Mouse (Mus musculus): ENCODE results near the gene Sema6d.

Gene Sema6d

DNA sequence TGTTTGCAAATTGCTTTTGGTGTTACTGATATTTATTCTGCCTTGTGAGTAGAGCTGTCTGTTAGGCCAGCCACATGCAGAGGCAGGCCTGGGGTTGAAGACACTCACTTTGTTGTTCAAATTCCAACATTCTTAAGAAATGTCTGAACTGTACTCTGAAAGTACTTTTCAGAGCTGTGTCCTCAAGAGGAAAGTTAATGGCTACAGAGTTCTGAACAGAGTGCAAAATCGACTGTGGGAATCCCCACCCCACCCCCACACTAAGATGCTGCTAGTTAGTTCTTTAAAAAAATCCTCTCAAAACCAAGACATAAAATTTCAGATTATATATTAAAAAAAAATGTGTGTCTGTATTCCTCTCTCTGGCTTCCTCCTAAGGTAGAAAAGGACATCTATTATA is 86.5 kb downstream of the Sema6d start:
- DNase-seq: no peak

DNA sequence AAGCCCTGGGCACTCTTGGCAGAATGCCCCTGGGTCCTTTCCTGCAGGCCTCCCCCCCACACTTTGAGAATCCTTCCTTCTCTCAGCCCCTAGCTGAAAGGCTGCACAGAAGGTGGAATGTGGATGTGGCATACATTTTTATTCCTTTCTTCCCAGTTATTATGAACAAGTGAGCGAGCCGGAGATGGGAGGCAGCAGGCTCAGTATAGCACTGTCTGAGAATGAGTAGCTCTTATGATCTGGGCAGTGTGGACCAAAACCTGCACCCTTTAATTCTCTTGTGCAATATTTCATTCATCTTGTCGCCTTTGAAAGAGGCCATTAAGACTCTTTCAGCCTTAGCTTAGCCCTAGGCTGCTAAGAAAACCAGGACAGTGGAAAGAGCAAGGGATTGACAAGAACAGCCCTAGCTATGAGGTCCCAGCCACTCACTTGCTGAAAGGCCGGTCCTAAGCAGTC is 87.0 kb downstream of the Sema6d start:
- DNase-seq: no peak

DNA sequence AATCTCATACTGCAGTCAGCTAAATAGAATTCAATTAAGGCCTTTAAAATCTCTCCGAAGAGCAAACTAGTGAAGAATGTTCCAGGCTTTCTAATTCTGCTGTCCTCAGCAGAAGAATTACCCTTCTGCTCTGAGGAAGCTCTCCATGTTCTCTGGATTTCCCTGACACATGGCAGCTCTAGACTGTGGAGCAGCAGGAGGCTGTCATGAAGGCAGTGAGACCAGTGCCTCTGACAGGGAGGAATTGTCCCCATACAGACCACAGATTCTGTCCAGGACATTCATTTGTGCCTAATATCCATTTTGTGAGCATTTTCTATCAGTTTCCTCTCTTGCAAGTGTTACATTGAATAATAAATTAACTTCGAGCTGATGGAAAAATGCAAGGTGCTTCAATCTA is 99.5 kb downstream of the Sema6d start:
- DNase-seq: no peak

DNA sequence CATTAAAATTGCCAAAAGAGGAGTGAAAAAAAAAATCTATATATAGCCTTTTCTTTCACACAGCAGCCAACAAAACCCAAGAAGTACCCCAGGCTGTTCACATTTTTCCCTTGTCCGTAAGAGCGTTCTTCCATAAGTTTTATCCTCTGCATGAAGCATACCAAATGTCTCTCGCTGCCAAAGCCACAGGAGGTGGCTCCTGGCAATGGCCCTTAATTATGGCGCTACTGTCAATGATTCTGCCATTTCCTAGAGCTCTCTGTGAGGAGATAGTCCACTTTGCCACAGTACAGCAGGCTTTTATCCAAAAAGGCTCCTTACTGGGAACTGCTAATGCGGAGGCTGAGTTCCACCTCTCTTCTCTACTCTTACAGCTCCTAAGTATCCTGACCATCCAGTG is 104.3 kb downstream of the Sema6d start:
- no peak for DNase-seq

DNA sequence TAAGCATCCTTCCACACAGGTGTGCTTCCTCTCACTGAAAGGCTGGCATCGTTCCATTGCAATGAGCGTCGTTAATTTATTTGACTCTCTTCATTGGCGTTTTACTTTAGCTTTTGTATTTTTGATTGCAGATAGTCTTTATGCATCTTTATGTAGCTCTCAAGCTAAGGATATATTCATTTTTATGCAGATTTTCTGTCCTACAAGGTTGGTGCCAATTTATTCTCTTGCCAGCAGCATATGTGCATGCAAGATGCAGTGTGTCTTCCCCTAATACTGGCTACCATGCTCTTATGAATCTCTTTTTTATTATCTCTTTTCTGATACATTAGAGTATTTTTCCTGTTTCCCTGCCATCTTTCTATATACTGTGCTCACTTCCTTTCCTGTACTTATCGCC is 111.7 kb downstream of the Sema6d start:
- no peak for DNase-seq

DNA sequence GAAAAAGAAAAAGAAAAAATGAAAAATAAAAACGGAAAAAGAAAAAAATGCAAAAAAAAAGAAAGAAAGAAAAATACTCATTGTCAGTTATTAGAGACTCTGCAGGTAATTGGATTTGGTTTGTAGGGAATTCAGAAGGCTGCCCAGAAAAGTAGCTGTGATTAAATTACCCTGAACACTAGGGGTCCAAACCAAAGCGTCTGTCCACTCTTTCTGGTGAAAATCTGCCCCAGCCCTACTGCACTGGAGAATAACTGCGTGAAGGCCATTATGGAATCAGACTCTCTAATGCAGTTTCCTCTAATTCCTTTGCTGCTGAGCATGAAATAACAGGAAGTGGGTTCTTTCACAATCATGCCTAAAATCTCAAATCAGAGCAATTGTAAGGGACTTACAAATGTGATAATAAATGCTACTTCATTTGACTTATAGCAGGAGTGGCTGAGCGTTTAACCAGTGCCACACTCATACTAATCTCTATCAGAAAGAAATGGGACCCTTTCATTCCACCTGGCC is 112.8 kb downstream of the Sema6d start:
- no peak for DNase-seq

DNA sequence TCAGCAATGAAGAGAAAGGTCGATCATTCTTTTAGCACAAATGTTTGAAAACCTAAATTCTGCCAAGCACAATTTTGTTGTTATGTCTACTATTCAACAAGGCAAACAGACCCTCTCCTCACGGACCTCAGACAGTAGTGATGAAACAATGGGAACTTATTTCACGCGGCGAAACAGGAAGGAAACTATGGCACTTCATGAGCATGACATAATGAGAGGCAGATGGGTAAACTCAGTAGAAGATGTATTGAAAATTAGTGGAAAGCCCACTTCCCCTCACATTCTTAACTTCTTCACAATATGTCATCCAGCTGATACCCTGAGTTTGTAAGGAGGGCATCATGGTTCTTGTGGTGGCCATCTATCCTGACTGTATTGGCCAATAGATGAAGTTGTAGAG is 116.0 kb downstream of the Sema6d start:
- no peak for DNase-seq

DNA sequence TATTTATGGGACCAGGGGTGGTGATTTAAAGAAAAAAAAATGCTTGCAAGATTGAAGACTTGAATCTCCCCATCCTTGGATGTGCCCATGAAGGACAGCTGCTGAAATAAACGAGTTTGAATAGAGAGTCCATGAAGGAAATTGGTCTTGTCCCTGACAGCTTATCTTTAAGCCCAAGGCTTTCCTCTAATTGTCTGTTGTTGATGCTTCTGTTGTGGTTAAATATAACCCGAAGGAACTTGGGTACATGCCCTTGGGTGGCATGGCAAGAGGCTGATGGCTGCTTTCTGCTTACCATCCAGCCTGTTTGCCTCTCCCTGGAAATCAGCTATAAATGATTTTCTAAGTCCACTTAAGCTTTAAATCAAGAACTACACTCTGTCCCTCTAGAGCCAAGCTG is 118.5 kb downstream of the Sema6d start:
- no peak for DNase-seq

DNA sequence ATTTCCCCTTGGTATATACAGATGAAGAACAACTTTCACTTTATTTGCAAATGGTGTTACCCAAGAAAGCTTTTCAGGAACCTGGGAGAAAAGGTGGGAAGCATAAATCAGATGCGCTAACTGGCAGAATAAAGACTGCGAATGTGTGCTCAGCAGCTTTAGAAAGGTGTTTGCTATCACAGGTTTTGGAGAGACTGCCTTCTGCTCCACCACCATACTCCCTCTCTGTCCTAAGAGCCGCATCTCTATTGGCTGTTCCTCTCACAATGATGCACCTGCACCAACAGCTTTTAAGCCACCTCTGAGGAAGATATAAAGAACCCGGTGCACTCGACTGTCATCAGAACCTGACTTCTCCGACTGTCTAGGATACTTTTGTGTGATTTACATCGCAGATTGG is 133.8 kb downstream of the Sema6d start:
- DNase-seq: no peak

DNA sequence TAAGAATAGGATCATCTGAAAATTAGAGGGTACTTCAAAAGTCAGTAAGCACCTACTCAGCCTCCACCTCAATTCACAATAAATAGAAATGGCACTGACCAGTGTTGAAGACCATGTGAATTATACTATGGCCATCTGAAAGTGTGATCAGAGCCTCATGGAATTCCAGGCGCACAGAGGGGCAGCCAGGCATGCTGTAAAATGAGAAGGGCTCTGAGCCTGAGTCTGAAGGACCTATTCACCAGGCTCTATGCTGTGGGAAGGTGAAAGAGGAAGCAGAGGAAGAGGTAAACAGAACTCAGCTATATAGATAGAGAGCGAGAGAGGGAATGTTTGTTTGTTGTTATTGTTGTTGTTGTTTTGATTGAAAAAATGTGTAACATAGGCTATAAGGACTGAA is 134.6 kb downstream of the Sema6d start:
- DNase-seq: no peak

DNA sequence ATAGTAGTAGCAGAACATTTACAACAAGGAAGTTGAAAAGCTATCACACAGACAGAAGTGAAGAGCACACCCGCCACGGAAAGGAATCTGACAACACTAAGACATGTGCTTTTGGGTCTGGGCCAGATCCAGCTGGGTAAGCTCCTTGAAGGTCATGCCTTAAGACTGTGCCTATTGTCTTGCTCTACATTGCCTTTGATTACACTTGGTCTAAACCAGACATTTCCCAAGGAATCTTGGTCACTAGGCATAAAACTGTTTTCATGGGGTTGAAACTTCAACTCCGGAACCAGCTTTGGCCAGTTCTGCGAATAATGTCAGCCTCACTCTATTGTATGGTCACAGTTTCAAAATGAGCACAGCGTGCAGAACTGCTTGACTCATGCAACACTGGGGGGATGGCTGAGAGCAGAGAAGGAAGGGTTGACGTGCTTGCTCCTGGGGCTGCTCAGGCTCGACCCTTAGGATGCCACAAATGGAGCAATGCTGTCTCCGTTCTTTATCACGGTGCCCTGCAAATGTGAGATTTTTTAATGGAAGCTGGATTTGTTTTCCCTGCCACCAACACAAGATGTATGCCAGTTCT is 145.0 kb downstream of the Sema6d start:
- no peak for DNase-seq

DNA sequence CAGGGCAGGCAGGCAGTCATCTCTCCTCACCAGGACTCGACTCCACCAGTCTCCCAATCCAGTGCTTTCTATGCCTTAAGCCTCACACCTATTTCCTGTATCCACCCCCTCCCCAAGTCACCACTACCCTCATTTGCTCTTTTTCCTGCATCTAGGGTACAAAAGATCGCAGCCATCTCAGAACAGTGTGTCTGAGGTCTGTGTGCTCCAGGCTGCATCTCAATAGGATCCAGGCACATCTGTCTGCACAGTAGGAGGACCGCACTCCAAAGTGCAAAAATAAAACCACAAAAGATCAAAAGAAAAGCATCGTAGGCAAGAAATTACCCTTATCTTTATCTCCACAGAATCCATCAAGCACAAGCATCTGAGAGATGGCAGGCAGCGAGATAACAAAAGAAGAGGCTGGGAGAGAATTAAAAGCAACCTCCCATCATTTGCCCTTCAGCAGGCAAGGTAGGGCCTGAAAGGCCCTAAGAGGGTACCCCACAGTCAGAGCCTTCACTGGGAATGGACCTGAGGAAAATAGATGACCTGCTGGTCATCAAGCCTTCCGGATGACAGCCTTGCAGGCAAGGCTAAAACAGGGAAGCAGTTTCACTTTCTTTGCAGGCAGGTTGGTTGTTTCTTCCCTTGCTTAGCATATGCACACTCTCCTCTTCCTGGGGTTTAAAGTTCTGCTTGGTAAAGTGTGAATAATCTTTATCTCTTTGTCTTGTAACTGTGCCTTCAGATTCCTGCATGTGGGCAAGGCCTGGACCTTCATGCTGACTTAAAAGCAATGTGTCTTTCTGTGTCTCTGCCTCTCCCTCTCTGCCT is 145.7 kb downstream of the Sema6d start:
- DNase-seq: no peak

DNA sequence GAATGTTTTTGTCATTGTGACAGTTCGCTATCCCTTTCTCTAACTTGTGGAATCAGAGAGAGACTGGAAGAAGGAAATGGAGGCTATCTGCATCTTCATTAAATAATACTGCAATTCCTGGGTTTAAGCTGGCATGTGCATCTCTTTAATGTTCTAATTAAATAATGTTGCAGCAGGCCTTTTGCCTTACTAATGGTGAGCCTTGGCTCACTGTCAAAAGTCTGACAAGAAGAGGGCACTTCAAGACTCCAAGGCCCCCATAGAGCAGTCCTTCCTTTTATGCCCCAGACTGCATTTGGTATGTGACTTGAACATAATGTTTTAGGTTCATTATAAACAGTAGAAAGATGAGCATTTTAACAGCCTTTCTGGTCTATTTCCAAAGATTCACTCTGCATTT is 147.1 kb downstream of the Sema6d start:
- DNase-seq: no peak

DNA sequence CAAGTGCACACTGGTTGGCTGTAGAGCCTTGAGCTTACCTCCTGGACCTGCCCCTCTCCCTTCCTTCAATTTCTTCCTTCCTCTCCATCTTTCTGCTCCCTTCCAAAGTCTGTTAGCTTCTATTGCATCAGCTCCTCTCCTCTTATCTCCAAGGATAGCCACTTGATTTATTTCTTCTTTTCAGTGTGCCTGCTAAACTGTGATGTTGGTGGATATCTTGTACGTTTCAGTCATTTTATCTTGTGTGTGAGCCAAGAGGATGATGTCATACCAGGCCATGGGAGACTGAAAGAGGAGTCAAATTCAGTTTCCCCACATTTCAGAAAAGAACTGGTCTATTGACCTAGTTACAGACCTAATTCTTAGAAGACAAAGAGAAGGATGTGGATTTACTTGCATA is 153.8 kb downstream of the Sema6d start:
- no peak for DNase-seq

DNA sequence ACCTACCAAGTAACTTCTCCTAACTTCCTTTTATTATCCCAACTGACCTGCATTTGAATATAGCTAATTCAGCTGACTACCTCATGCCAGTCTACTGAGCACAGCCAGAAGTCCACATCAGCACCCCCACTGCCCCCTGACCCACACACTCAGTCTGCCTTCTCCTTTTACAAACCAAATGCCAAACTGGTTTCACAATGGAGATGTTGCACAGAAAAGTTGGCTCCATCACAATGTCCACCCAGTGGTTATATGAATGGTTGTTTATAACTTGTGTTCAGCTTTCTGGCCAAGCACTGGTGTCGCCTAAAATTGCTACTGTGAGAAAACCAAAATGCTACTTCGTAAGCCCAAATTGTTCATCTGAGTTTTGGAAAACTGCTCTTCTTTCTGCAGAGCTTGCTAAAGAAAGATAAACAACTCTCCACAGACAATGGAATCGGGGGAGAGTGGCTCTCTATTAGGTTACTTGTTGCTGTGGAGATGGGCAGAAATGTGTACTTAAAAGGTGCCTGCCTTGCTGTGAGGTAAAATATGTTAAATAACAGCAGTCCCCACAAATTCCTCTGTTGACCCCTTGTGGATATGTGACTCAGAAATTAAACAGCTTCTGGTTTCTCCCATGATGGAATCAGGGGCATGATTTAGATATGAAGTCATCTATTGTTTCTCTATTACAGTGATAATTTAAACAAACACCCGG is 154.9 kb downstream of the Sema6d start:
- no peak for DNase-seq

DNA sequence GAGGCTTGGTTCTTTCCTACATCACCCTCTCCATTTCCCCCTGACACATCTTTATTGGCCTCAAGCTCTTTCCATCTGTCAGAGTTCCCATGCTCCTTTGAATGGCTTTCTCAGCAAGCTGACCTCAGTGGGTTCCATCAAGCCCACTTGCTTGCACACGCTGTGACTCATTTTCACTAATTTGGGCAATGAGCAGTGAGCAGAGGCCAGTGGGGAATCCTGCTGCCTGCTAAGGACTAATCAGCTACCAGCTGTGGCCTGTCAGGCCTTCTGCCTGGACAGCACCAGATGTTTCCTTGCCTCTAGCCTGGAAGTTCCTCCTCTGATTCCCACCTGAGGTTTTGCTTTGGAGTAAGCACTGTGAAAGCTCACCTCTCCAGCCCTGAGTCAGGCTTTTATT is 168.3 kb downstream of the Sema6d start:
- no peak for DNase-seq

DNA sequence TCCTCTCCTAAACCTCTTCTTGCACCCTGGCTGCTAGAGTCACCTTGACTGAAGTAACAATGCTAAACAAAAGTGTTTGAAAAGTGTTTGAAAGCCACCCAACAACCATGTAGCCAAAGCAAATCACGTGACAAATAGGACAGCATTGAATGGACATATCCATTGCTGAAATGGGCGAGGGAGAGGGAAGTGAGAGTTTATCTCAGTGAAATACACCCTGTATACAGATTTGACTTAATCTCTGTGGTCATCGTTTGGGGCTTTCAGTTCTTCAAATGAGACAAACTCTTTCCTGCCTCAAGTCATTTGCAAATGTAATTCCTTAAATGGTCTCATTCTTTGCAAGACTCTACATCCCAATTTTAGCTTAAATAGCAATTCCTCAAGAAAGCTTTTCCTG is 174.5 kb downstream of the Sema6d start:
- no peak for DNase-seq

DNA sequence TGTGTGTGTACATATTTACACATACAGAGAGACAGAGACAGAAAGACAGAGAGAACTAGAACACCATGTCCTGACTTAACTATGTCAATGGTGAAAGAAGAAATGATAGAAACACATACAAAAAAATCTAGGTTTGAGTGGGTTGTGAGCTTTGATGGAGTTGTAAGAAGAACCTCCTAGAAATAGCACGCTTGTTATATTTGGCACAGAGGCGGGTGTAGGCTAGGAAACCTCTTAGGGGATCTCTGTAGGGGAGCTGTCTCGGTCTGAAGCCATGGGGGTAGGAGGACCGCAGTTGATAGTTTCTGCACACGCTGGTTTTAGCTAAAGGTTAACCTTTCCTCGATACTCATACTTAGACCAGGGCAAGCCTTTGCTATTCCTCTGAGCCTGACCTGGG is 181.4 kb downstream of the Sema6d start:
- no peak for DNase-seq

DNA sequence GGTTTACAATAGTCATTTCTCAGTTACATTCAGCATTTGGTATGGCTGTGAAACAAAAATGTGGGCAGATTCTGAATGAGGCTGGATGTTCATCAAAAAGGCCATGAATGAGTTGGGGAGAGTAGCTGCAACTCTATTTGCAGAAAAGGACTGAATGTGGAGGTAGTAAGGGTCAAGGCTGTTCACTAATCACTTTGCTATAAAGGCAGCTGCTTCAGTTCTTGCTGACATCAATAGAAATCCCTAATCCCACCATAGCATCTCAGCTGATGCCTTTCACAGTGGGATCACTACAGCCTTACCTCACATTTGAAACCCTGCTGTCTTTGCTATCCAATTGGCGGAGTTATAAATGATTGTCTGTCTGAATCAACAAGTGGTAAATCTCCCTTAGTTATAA is 187.7 kb downstream of the Sema6d start:
- DNase-seq: no peak

DNA sequence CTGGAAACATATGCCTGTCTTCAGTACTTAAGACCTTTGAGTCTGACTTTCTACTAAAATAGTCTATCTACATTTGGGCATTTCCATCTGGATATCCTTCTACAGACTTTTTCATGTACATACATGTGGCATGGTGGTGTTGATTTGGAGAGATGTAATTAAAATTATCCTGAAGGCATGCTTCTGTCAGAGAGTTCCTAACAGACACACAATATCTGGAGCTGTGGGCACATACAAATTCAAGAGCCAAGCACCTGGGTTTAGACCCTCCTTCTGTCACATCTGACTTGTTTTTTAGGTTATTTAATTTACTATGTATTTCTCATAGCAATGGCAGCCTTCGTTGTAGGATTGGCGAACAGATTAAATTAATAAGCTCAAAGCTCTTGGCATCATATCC is 195.3 kb downstream of the Sema6d start:
- DNase-seq: no peak

DNA sequence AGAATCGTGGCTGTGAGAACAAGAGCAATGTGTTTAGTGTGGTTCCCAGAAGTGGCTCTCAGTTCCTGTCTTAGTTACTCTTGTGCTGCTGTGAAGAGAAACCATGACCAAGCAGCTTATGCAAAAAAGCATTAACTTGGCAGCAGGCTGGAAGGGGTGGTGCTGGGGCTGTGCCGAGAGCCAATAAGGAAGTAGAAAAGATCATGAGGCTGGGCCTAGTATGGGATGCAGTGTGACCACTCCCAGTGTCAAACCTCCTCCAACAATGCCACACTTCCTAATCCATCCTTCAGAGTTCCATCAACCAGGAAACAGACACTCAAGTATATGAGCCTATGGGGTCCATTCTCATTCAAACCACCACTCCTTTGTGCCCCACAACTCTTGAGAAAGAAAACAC is 199.6 kb downstream of the Sema6d start:
- no peak for DNase-seq

DNA sequence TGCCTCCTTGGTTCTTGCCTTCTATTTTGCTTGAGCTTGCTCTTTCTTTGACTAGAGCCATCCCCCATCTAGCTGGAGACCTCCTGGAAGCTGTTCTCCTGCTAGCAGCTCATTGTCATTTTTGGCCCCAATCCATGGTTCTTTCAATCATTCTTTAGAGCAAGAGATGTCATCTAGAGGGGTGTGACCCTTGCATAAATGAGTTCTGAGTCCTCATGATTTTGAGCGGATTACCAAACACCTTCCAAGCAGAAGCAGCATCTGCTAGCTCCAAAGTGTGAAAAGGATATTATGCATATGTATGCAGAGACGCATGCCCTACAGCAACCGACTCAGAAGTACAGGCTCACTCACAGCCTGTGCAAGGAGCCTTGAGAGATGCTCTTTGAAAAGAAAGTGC is 201.4 kb downstream of the Sema6d start:
- DNase-seq: no peak

DNA sequence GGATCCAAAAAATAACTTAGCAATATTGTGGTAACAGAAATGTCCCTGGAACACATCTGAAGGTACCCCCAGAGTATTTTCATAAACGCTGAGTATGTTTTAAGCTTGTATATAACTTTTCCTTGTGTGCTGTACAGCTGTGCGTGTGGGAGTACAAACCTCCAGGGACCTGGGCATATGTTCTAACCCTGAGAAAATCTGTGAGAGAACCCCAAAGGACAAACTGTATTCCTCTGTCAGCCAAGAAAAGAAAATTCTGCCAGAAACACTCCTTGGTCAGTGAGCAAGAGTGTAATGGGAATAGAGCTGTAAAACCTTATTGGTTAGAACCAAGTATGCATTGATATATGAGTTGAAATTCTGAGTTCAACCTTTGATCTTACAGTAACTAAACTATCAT is 203.8 kb downstream of the Sema6d start:
- no peak for DNase-seq

DNA sequence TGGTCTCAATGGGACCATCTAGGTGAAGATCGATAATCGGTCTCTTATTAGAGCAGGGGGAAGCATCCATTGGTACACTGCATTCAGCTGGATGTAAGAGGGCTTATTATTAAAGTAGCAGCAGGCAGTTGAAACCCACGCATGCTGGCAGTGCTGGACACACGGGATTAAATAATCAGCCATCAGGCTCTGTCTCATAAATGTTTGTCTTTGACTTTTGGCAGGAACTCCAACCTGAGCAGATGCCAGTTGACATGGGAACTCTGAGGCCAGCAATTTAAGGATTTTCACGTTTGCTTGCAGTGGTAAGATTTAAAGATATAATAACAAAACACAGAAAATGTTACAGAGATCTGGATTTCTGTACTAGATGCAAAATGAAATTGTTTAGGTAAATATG is 208.6 kb downstream of the Sema6d start:
- DNase-seq: no peak
